Mouse (Mus musculus): ENCODE measurements at regions not wholly inside any gene's neighbourhood (a gene's known extent, or its start where the extent isn't known, plus 50 kb on each side); places are given as distances from the start of the nearest gene placed in this dataset.

DNA sequence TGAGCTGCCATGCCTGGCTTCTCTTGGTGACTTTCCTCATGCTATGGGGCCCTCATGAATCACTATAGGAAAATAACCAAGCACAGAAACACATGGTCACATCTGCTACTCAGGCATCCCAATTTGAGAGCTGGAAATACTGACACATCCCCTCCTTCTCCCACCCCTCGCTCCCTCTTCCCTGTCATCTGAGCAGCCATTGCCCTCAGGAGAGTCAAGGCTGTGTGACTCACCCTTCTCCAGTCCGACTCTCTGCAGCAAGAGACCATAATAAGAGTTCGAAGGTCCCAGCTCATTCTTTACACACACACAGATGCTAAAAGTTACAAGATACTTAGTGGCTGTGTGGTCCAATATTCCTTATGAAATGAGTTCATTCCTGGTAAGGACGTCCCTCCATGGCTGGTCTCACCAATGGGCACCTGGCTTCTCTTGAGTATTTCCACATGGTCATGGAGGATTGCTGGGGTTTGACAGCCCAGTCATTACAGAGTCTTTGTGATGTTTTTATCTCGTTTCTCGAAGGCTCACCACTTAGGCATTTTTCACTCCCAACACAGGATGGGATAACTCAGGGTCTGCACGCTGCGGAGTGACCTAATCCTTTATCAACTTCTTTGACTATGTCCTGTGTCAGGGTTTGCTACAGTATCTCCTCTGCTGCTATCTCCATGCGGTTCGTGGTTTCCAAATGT is 74.8 kb upstream of the Lnx1 start:
- DNase-seq: no peak
- no peak overlapping the region for H3K27ac ChIP-seq (ENCODE audit: control insufficient read depth, insufficient read depth, low read length)
- WGBS: 92% methylated on average over 10 of the region's 10 CpGs
- no peaks in the 10 kb centered on the region for H3K4me1 ChIP-seq (replicated peaks; ENCODE audit: control insufficient read depth, insufficient read depth, low read length)
- no peak overlapping the region for H3K4me3 ChIP-seq (ENCODE audit: control insufficient read depth, insufficient read depth, low read length)
- no peaks in the 10 kb centered on the region for H3K36me3 ChIP-seq (ENCODE audit: control insufficient read depth, insufficient read depth, low read length)
- H3K27me3 ChIP-seq (ENCODE audit: control insufficient read depth, insufficient read depth, low read length): no peaks in the 10 kb centered on the region
- no peak for TF ChIP-seq POLR2A (IDR thresholded peaks at IDR 0.05; ENCODE audit: control insufficient read depth, extremely low read depth, insufficient read depth, low read length, poor library complexity)

- Histone ChIP-seq H3K4me3 (ENCODE audit: control insufficient read depth, insufficient read depth, low read length) (no peak overlapping the region), H3K27ac (ENCODE audit: control insufficient read depth, insufficient read depth, low read length) (no peak overlapping the region), H3K27me3 (ENCODE audit: control insufficient read depth, insufficient read depth, low read length) (no peaks in the 10 kb centered on the region), H3K4me1 (replicated peaks; ENCODE audit: control insufficient read depth, insufficient read depth, low read length) (no peaks in the 10 kb centered on the region), H3K36me3 (ENCODE audit: control insufficient read depth, insufficient read depth, low read length) (no peaks in the 10 kb centered on the region)
- TF ChIP-seq CTCF (IDR thresholded peaks at IDR 0.05; ENCODE audit: borderline replicate concordance, control insufficient read depth, extremely low read depth, insufficient read depth, low read length, poor library complexity): no peak
- no peak for TF ChIP-seq POLR2A (IDR thresholded peaks at IDR 0.05; ENCODE audit: control insufficient read depth, extremely low read depth, insufficient read depth, low read length, poor library complexity)
- 77% methylated on average over 3 of the region's 3 CpGs for WGBS
- no peak for DNase-seq
Observed at GRCm38 (mm10) chr5:74776081-74776480, 73.4 kb upstream of the Lnx1 start.

- 73% methylated on average over 3 of the region's 3 CpGs for WGBS
- Histone ChIP-seq H3K4me1 (replicated peaks; ENCODE audit: control insufficient read depth, insufficient read depth, low read length) (no peaks in the 10 kb centered on the region), H3K36me3 (ENCODE audit: control insufficient read depth, insufficient read depth, low read length) (no peaks in the 10 kb centered on the region), H3K4me3 (ENCODE audit: control insufficient read depth, insufficient read depth, low read length) (no peak overlapping the region), H3K27me3 (ENCODE audit: control insufficient read depth, insufficient read depth, low read length) (no peaks in the 10 kb centered on the region), H3K27ac (ENCODE audit: control insufficient read depth, insufficient read depth, low read length) (no peak overlapping the region)
- no peak for DNase-seq
- no peak for TF ChIP-seq CTCF (IDR thresholded peaks at IDR 0.05; ENCODE audit: borderline replicate concordance, control insufficient read depth, extremely low read depth, insufficient read depth, low read length, poor library complexity)
- no peak for TF ChIP-seq POLR2A (IDR thresholded peaks at IDR 0.05; ENCODE audit: control insufficient read depth, extremely low read depth, insufficient read depth, low read length, poor library complexity)
Observed at GRCm38 (mm10) chr5:74775596-74775995, 72.9 kb upstream of the Lnx1 start.

DNA sequence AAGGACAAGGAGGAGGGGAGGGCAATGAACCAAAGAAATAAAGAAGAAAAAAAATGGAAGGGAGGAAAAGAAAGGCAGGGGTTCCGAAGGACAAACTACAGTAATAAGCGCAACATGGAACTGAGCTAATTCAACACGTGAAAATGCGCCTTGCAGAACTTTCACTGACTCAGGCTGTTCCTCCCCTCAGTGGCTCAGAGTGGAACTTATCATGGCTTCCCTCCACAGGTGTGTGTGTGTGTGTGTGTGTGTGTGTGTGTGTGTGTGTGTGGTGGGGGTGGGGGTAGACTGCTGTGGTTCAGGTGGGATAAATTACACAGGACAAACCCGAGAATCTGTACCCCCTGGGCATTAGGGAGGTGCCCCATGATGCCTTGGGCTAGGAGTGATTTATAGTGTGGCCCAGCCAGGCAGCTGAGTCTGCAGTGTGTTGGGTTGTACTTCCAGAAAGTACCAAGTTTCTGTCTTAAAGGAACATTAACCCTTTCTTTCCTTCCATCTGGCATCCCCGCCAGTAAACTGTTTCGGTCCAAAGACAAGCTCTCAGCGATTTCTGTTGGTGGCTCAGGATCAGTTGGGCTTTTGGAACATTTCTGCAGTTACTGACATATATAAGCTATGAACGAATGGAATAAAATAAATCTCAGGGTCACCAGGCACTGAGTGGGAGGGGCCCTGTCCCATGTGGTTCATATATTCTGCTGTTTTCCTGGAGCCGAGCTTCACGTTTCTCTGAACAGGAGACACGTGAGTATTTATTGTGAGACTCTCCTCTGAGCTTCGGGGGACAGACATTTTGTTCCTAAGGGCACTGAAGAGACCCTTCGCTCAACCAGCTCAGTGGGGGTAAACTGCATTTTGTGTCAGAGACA is 71.1 kb upstream of the Lnx1 start:
- H3K27ac ChIP-seq (ENCODE audit: control insufficient read depth, insufficient read depth, low read length): no peak overlapping the region
- no peak overlapping the region for H3K4me3 ChIP-seq (ENCODE audit: control insufficient read depth, insufficient read depth, low read length)
- WGBS: 86% methylated on average over 14 of the region's 14 CpGs
- no peaks in the 10 kb centered on the region for H3K4me1 ChIP-seq (replicated peaks; ENCODE audit: control insufficient read depth, insufficient read depth, low read length)
- no peaks in the 10 kb centered on the region for H3K36me3 ChIP-seq (ENCODE audit: control insufficient read depth, insufficient read depth, low read length)
- TF ChIP-seq CTCF (IDR thresholded peaks at IDR 0.05; ENCODE audit: borderline replicate concordance, control insufficient read depth, extremely low read depth, insufficient read depth, low read length, poor library complexity) (no peak), POLR2A (IDR thresholded peaks at IDR 0.05; ENCODE audit: control insufficient read depth, extremely low read depth, insufficient read depth, low read length, poor library complexity) (no peak)
- no peaks in the 10 kb centered on the region for H3K27me3 ChIP-seq (ENCODE audit: control insufficient read depth, insufficient read depth, low read length)
- DNase-seq: no peak

DNA sequence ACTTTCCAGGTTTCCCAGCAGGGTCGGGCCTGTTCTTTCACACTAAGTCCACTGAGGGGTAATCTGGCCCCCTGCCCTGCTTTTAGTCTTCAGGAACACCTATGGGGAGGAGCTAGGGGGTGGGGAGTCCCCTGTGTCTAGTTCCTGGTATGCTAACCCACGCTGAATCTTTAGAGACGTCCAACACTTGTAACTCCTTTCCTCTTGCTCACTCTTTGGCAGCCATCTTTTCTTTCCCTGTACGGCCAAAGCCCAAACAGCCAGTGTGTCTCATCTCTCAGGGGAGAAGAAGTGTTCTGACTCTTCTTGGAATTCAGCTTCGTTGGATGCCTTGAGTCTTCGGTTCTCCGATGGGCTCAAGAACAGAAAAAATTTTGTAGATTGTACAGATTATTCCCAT is 68.4 kb upstream of the Lnx1 start:
- DNase-seq: no peak
- 77% methylated on average over 7 of the region's 7 CpGs for WGBS
- TF ChIP-seq POLR2A (IDR thresholded peaks at IDR 0.05; ENCODE audit: control insufficient read depth, extremely low read depth, insufficient read depth, low read length, poor library complexity) (no peak), CTCF (IDR thresholded peaks at IDR 0.05; ENCODE audit: borderline replicate concordance, control insufficient read depth, extremely low read depth, insufficient read depth, low read length, poor library complexity) (no peak)
- Histone ChIP-seq H3K36me3 (ENCODE audit: control insufficient read depth, insufficient read depth, low read length) (no peaks in the 10 kb centered on the region), H3K27me3 (ENCODE audit: control insufficient read depth, insufficient read depth, low read length) (no peaks in the 10 kb centered on the region), H3K4me1 (replicated peaks; ENCODE audit: control insufficient read depth, insufficient read depth, low read length) (no peaks in the 10 kb centered on the region), H3K27ac (ENCODE audit: control insufficient read depth, insufficient read depth, low read length) (no peak overlapping the region), H3K4me3 (ENCODE audit: control insufficient read depth, insufficient read depth, low read length) (no peak overlapping the region)

GRCm38 (mm10) chr5:74769023-74769422 is 66.3 kb upstream of the Lnx1 start:
- H3K36me3 ChIP-seq (ENCODE audit: control insufficient read depth, insufficient read depth, low read length): no peaks in the 10 kb centered on the region
- no peaks in the 10 kb centered on the region for H3K27me3 ChIP-seq (ENCODE audit: control insufficient read depth, insufficient read depth, low read length)
- no peak overlapping the region for H3K27ac ChIP-seq (ENCODE audit: control insufficient read depth, insufficient read depth, low read length)
- no peak overlapping the region for H3K4me3 ChIP-seq (ENCODE audit: control insufficient read depth, insufficient read depth, low read length)
- H3K4me1 ChIP-seq (replicated peaks; ENCODE audit: control insufficient read depth, insufficient read depth, low read length): no peaks in the 10 kb centered on the region
- 87% methylated on average over 5 of the region's 5 CpGs for WGBS
- no peak for DNase-seq
- TF ChIP-seq POLR2A (IDR thresholded peaks at IDR 0.05; ENCODE audit: control insufficient read depth, extremely low read depth, insufficient read depth, low read length, poor library complexity) (no peak), CTCF (IDR thresholded peaks at IDR 0.05; ENCODE audit: borderline replicate concordance, control insufficient read depth, extremely low read depth, insufficient read depth, low read length, poor library complexity) (no peak)

Data from thymus, adult 2 months (tissue).